Mouse (Mus musculus) CH12.LX (cell line): ENCODE measurements around the gene Slc5a1.

Experiments
- CHD2 ChIP-seq: IDR thresholded peaks from 2 replicates; pipeline ENCODE4 v1.6.1; 2011; ENCODE audit warnings: low read length, improper control_type of control experiment
- CTCF ChIP-seq, 2 experiments: IDR thresholded peaks in 1 of 2; conservative IDR thresholded peaks in 1 of 2; 2 replicates each; pipeline ENCODE4 v1.5.1; 2011 to 2012; ENCODE audit warnings: low read depth in 2 of 2, low read length in 2 of 2, improper control_type of control experiment in 1 of 2, inconsistent platforms in 1 of 2, mild to moderate bottlenecking in 1 of 2, moderate library complexity in 1 of 2
- E2F4 ChIP-seq: IDR thresholded peaks from 2 replicates; pipeline ENCODE4 v1.6.1; 2011; ENCODE audit warnings: low read depth, low read length, improper control_type of control experiment; ENCODE audit not compliant: insufficient replicate concordance
- EP300 ChIP-seq: IDR thresholded peaks from 2 replicates; pipeline ENCODE4 v1.6.1; 2011; ENCODE audit warnings: low read length, improper control_type of control experiment
- MAFK ChIP-seq: IDR thresholded peaks from 2 replicates; pipeline ENCODE4 v1.6.1; 2011; ENCODE audit warnings: low read length, improper control_type of control experiment; ENCODE audit not compliant: insufficient replicate concordance
- POLR2A ChIP-seq: IDR thresholded peaks from 2 replicates; pipeline ENCODE4 v1.6.1; 2011; ENCODE audit warnings: low read depth, mild to moderate bottlenecking, improper control_type of control experiment, low read length
- POLR2AphosphoS2 ChIP-seq: IDR thresholded peaks from 2 replicates; pipeline ENCODE4 v1.6.1; 2011; ENCODE audit warnings: low read depth, low read length, improper control_type of control experiment

- TF ChIP-seq EP300 (0 out of 2 replicates have a peak, but pooled peaks have one; percentile 23), E2F4 (no peak), POLR2A (no peak), CTCF (conservative IDR thresholded peaks at IDR 0.05 in 1 of 2, IDR thresholded peaks at IDR 0.05 in 1 of 2; ENCODE audit: low read depth in 2 of 2, low read length in 2 of 2) (no peak), MAFK (no peak), CHD2 (no peak), POLR2AphosphoS2 (no peak)
Measured at GRCm38 (mm10) chr5:33121871-33122315, 17.9 kb downstream of the Slc5a1 start.
